Mouse (Mus musculus): Measurements from ENCODE around the gene Arhgap35.

Arhgap35 gene

GRCm38 (mm10) chr7:16472116-16472709, 142.6 kb downstream of the Arhgap35 start:
- no peak for DNase-seq (ENCODE audit: inconsistent age in 2 of 2, low spot score in 1 of 2)

GRCm38 (mm10) chr7:16471549-16471948, 143.2 kb downstream of the Arhgap35 start:
- DNase-seq (ENCODE audit: inconsistent age in 2 of 2, low spot score in 1 of 2): peak in 1 of 2 experiments; percentile 51

GRCm38 (mm10) chr7:16468115-16468514, 146.7 kb downstream of the Arhgap35 start:
- no peak for DNase-seq (ENCODE audit: inconsistent age in 2 of 2, low spot score in 1 of 2)

GRCm38 (mm10) chr7:16466565-16466964, 148.2 kb downstream of the Arhgap35 start:
- no peak for DNase-seq (ENCODE audit: inconsistent age in 2 of 2, low spot score in 1 of 2)

DNA sequence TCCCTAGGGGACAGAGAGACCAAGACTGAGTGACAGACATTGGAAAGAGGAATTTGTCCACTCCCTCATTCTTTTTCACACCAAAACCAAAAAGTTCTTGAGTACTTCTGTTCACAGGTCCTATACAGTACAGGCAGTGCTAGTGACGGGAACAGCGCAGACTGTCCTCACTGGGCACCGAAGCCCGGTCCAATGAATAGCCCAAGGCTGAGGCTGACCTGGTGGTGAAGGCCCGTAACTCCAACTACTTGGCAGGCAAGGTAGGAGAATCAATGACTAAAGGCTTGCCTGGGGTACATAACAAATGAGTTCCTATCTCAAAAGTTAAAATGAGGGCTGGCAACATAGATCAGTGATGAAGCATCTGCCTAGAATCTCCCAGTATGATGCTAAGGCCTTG, 149.2 kb downstream of the Arhgap35 start:
- no peak for DNase-seq (ENCODE audit: inconsistent age in 2 of 2, low spot score in 1 of 2)

- peak; percentile 61 to 87 for DNase-seq (ENCODE audit: inconsistent age in 2 of 2, low spot score in 1 of 2)
These were observed 149.6 kb downstream of the Arhgap35 start for GRCm38 (mm10) chr7:16465160-16465559.

DNA sequence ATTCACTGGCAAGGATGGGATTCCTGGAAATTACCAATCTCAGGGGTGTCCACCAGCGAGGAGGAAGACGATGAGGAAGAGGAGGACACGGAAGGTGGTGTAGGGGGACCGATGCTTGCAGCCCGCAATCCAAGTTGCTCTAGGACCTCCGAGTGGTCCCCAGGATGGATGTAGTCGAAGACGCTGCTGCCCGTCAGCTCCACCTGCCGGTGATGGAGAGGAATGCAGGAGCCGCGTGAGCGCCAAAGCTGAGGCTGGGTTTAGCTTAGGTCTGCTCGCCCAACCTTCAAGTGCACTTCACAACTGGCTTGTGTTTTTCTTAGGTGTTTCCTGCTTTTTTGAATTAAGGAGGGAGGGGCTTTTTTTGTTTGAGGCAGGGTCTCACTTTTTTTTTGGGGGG, 151.6 kb downstream of the Arhgap35 start:
- DNase-seq (ENCODE audit: inconsistent age in 2 of 2, low spot score in 1 of 2): peak; percentile 74 to 91

DNA sequence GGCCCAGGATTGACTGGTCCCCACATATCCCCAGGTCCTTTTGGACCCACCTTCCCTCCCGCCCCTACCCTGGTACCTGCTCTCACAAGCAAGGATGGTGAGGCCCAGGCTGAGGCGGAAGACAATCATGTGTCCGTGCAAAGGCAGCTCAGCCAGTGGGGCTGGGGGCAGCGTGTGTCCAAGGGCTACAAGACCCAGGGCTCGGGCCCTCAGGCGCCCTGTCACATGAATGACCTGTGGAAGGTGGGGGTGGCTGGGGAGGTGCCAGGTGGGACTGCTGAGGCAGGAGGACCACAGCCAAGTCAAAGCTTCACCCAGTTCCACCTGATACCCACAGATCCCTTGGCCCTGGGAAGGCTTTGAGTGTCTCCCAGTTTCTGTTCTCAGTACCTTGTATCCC, 153.1 kb downstream of the Arhgap35 start:
- DNase-seq (ENCODE audit: inconsistent age in 2 of 2, low spot score in 1 of 2): no peak

- DNase-seq (ENCODE audit: inconsistent age in 2 of 2, low spot score in 1 of 2): no peak
These were observed 153.6 kb downstream of the Arhgap35 start for GRCm38 (mm10) chr7:16461151-16461550.

DNA sequence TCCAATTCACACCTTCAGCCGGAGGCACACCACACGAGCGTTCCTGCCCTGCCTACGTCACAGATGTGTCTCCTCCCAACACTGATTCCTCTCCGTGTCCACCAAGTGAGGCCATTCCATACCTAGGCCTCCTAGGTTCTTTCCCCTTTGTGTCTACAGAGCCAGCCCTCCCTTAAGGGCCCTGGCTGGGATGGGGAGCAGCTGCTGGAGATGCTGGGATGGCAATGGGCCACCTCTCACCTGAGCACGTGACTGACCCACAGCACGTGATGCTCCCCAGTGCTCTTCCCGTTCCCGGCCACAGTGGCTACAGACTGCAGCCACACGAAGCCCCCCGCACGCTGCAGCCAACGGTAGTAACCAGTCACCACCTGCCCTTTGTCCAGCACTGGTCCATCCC, 154.2 kb downstream of the Arhgap35 start:
- DNase-seq (ENCODE audit: inconsistent age in 2 of 2, low spot score in 1 of 2): no peak

DNA sequence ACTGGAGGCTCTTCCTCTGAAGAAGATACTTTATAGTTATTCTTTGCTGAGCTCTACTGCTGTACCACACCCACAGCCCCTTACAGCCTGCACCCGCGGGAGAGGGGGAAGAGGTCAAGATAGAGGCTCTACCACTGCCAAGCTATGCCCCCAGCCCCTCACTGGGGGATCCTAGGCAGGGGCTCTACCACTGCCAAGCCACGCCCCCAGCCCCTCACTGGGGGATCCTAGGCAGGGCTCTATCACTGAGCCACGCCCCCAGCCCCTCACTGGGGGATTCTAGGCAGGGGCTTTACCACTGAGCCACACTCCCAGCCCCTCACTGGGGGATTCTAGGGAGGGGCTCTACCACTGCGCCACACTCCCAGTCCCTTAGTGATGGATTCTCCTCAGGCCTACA, 158.5 kb downstream of the Arhgap35 start:
- DNase-seq (ENCODE audit: inconsistent age in 2 of 2, low spot score in 1 of 2): no peak

- no peak for DNase-seq (ENCODE audit: inconsistent age in 2 of 2, low spot score in 1 of 2)
These were observed 159.8 kb downstream of the Arhgap35 start for GRCm38 (mm10) chr7:16455016-16455415.

DNA sequence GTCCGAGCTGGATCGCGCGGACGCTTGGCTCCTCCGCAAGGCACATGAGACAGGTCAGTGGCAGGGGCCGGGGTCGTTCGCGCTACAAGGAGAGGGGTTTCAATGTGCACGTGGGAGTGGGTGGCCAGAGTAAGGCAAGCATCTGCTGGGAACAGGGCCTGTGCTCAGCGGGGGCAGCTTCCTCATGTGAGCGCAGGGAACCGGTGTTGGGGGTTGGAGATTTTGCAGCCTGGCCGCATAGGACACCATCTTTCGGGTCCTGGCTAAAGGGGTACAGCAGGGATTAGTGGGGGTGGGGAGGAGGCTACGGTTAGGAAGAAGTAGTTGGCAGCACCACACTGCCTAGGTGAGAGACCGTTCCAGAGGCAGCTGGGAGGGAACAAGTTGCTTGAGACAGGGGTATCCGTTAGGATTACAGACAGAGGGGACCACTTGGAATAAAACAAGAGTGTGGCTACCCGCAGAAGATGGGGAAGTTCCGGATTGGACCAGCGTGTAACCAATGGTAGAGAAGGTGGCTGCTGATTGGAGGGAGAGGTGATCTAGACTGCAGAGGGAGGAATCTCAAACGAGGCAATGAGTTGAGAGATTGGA, 161.6 kb downstream of the Arhgap35 start:
- DNase-seq (ENCODE audit: inconsistent age in 2 of 2, low spot score in 1 of 2): peak; percentile 50 to 84

DNA sequence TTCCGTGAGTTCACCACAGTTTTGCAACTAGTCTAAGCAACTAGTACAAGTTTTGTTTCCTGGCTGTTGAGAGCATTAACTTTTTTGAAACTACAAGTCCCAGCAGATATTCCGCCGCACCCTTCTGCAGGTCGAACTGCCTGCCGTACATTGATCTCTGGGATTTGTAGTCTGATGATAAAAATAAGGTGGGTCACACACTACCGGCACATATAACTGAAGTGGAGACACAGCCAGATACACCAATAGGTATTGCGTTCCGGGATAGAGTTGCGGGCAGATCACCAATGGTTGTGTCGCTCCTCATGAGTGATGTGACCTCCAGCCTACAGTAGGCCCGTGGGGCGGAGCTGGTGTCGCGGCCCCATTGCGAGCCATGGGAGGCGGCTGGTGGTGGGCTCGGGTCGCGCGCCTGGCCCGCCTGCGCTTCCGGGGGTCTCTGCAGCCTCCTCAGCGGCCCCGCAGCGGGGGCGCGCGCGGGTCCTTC, 162.2 kb downstream of the Arhgap35 start, which contains the start of gene Tmem160:
Gene Tmem160 (plus strand): TSS at position 193 of the 487 bp plus-strand sequence.
- peak; percentile 92 to 95 for DNase-seq (ENCODE audit: inconsistent age in 2 of 2, low spot score in 1 of 2)

- peak; percentile 75 to 86 for DNase-seq (ENCODE audit: inconsistent age in 2 of 2, low spot score in 1 of 2)
These were observed 163.1 kb downstream of the Arhgap35 start for GRCm38 (mm10) chr7:16451656-16452055.
